Mouse (Mus musculus): ENCODE data around the gene Irs2.

Irs2 gene
- long read RNA-seq, experiment 1, full-length matches to known transcripts = 6 of 8 reads
- long read RNA-seq, experiment 1, partial matches to known transcripts = 0 of 8 reads
- long read RNA-seq, experiment 1, other reads (novel, unspliced or antisense) = 2 of 8 reads
- long read RNA-seq, experiment 2, full-length matches to known transcripts = 11 of 11 reads
- long read RNA-seq, experiment 2, partial matches to known transcripts = 0 of 11 reads
- long read RNA-seq, experiment 2, other reads (novel, unspliced or antisense) = 0 of 11 reads

DNA sequence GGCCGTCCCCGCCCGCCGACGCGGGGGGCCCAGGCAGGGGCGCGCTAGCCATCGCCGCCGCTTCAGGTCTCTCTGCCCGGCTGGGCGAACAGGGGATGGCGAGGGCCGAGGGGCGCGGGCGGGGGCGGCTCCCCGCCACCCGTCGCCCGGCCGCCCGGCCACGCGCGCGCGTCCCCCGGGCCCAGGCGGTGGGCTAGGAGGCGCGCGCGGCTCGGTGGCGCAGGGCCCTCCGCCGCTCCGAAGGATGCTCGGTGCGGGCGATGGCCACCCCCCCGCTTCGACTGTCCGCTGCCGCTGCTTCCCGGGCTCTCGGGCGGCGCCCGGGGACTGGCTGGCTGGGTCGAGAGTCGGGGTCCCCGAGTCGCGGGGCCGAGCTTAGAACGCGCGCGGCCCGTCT, at the start of gene Irs2:
Gene Irs2, minus strand, starts transcription at position 80 of the 397 bp plus-strand sequence.
- intact Hi-C loops (cut with DNase I) = loop anchor here (10.0 kb wide), 2 partner anchors 204 to 574 kb away; no protein-coding TSS in a partner anchor

GRCm38 (mm10) chr8:11056665-11057064, 48.4 kb upstream of the Irs2 start:
- intact Hi-C loops (cut with DNase I) = no loop called here

DNA sequence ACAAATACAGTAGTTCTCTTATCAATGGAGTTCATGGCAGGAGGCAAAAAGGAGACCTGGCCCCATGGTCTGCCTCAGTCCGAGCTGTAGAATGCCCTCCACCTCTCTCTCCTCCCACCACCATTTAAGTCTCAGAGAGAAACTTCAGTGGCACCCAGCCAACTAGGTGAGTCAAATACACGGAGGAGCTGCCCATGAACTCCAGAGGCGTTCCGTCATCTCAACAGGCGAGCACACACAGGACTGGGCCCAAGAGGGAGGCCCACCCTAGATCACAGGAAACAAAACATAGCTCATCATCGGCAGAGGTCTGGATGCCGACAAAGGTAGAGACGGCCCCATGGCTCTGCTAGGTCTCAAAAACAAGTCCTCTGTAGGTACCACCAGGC, 47.9 kb upstream of the Irs2 start:
- intact Hi-C loops (cut with DNase I) = no loop called here

- intact Hi-C loops (cut with DNase I) = no loop called here
These were observed 47.4 kb upstream of the Irs2 start for GRCm38 (mm10) chr8:11055557-11056174.

- intact Hi-C loops (cut with DNase I) = no loop called here
These were observed 41.6 kb upstream of the Irs2 start for GRCm38 (mm10) chr8:11049835-11050234.

GRCm38 (mm10) chr8:11047812-11048211, 39.6 kb upstream of the Irs2 start:
- intact Hi-C loops (cut with DNase I) = no loop called here

DNA sequence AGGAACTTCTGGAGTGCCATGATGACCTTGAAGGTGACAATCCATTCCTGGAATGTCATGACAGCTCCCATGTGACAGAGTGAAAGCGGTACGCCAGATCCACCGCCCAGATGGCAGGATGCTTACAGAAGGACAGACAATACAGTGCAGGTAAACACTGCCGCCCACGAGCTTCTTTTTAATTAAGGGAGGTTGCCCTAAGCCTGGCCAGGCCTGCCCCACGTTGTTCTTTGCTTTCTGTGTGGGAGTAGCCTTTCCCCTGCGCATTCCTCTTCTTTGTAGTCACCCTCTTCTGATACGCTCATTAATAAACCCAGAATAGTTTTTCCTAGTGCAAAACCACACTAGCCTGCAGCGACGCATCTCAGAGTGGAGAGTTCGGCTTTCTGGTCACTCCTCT, 36.4 kb upstream of the Irs2 start:
- intact Hi-C loops (cut with DNase I) = no loop called here

- intact Hi-C loops (cut with DNase I) = no loop called here
These were observed 35.3 kb upstream of the Irs2 start for GRCm38 (mm10) chr8:11043591-11043990.

DNA sequence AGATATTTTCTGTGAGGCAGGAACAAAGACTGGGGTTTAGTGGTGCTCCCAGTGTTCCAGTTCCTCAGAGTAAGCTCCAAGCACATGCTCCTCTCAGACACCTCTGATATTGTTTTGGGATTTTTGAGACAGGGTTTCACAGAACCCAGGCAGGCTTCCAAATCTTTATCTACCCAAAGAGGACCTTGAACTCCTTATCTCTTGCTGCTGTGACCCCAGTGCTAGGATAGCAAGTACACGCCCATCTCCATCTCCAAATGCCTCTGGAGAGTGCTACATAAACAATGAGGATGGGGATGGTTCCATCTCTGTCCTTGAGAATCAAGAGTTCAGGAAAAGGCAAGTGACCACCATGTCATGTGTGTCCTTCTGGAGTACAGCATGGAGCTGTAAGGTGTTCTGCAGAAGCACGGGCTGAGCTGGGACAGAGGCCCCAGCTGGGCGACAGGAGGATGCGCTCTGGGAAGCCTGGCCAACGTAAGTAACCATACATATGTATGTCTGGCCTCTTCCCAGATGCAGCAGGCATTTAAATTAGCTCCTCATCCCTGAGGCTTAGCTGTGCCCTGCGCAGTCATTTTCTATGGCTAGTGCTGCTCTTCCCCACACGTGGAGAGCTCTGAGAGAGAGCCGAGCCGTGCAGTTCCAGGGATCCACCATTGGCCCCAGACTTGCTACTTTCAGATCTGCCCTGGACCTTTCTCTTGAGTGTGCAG, 34.8 kb upstream of the Irs2 start:
- intact Hi-C loops (cut with DNase I) = no loop called here

DNA sequence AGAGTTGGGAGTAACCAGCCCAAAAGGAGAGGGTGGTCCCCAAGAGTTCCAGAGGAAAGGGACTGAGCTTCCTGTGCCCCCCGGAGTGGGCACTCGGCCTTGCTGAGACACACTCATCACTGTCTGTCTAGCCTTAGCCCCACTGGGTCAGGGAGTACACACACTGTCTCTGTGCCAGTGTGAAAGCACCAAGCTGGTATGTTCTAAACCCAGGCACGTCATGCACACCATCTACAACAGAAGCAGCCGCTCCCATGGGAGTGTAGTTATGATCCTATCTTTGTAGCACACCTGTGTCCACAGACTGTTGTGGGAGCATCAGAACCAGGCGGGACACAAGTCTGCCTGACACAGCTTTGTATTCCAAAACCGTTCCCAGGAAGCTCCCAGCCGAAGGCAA, 31.8 kb upstream of the Irs2 start:
- intact Hi-C loops (cut with DNase I) = no loop called here

DNA sequence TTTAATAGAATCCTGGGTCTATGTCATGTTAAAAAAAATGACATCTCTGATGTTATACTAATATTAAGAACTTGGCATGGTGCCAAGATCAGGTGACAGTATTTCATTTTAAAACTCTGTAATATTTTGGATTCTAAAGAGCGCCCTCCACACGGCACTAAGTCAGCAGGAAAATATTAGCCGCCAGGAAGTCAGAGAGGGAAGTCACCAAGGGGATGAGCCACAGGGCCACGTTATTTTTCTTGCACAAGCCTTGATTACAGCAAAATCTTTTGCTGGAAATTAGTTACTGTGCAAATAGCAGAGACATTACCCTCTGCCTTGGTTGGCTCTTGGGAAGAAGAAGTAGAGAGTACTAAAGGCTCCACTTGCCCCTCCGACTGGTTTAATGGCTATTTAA, 30.5 kb upstream of the Irs2 start:
- intact Hi-C loops (cut with DNase I) = no loop called here

- intact Hi-C loops (cut with DNase I) = no loop called here
These were observed 30.1 kb upstream of the Irs2 start for GRCm38 (mm10) chr8:11038367-11038766.

GRCm38 (mm10) chr8:11036790-11037189, 28.5 kb upstream of the Irs2 start:
- intact Hi-C loops (cut with DNase I) = no loop called here

DNA sequence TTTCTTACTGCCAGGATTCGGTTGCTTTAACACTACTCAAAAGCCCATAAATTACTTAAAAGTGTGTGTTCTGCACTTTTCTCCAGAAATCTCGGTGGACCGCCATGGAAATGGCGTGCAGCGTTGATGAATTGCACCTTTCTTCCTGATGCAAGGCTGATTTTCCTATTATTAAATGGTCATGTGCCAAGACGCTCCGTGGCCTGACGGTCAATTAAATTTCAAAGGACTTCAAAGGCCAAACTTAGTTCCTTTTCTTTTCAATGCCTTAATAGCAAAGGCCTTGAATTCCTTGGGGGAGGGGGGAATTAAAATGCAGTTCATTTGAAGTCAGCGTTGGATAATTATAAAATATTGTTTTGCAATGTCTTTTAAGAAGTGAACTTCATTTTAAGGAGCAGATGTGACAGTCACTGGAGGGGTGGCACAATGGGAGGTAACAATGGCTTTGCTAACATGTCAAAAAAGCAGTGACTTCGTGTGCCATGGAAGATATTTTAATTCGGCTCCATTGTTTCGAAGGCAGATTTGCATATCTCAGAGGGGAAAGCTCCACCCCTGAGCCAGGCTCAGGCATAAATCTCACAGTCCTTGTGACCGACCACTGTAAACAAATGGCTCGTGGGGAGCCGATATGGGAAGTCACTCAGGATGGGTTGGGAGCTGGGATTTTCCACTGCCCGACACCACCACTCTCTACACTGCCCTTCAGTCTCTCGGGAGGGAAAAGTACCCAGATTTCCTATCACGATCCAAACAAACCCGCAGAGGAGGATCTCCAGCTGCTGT, 27.6 kb upstream of the Irs2 start:
- intact Hi-C loops (cut with DNase I) = no loop called here

DNA sequence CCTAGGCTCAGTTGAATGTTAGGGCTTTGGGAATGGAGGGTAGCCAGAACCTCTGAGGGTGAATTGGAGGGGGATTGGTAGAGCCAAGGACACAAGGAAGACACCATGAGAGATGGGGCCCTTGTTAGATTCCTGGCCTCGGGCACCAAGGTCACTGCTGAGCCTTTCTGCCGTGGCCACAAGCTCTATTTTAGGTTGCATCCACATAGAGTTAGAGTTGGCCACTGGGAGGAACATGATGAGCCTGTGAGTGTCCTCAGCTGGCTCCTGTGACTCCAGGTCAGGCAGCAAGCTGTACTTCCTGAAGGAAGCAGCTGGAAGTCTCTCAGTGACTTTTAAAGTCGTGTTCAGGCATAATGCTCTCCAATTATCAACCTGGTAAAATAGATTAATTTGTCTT, 16.6 kb upstream of the Irs2 start:
- intact Hi-C loops (cut with DNase I) = no loop called here

DNA sequence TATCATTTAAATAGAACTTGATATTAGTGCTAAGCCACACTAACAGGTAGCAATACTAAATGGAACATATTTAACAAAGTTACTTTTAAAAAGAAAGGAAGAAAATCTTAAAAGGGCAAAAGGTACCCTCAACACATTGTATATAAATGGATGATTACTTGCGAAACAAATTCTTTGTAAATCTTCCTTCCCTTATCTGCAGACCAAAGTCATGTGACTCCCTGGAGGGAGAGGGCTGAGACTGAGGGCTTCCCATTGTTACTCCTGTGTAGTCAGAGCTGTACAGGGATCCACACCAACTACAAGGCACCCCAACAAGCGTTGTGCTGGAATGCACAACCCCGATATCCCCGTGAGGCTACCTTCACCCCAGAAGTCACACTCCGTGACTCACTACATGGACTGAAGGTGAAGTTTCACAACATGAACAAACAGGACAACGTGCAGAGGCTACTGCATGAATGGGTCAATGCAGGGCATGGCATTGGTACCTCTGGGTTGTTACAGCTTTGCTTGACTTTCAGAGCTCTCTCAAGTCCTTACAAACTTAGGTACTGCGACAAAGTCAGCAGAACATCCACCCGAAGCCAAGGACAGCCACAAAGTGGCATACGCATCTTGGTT, 12.8 kb upstream of the Irs2 start:
- intact Hi-C loops (cut with DNase I) = no loop called here

- intact Hi-C loops (cut with DNase I) = loop anchor here (10.0 kb wide), 1 partner anchor 159 kb away; no protein-coding TSS in a partner anchor
These were observed 7.4 kb upstream of the Irs2 start for GRCm38 (mm10) chr8:11015622-11016021.

GRCm38 (mm10) chr8:11013258-11013657, 5.0 kb upstream of the Irs2 start:
- intact Hi-C loops (cut with DNase I) = loop anchor here (2.0 to 10.0 kb wide), 2 partner anchors 162 to 440 kb away; no protein-coding TSS in a partner anchor

- intact Hi-C loops (cut with DNase I) = loop anchor here (2.0 to 10.0 kb wide), 2 partner anchors 163 to 439 kb away; no protein-coding TSS in a partner anchor
These were observed 3.7 kb upstream of the Irs2 start for GRCm38 (mm10) chr8:11011787-11012485.

- intact Hi-C loops (cut with DNase I) = loop anchor here (10.0 kb wide), 1 partner anchor 164 kb away; no protein-coding TSS in a partner anchor
These were observed 2.8 kb upstream of the Irs2 start for GRCm38 (mm10) chr8:11010913-11011605.

Measured in adrenal gland (tissue).